In the genomic region with DNA sequence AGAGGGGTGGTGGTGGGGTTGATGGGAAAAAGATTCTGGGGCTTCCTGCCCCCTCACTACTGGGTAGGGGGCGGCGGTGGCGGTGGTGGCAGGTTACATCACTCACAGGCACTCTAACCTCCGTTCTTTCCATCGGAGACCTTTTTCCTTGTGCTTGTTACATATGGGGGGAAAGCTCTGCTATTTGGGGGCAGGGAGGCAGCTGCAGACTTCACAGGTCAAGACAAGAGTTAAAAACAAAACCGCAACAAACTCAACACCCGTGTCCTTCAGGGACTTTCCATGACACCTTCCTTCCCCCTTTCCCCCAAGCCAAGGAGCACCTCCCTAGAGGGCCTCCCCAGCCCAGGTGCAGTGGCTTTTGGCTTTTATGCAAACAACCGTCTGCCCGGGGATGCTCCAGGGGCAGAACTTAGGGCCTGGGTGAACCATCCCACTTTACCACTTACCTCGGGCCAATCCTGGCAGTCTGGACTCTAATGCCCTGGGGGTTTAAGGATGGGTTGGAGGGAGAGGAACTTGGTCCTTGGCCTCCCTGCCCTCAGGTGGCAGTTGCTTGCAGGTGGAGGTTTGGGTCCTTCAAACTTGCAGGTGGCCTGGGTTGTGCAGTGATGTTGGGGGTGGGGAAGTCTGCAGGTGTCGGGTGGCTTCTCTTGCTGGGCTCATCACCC, we compare ENCODE assay signal across 16 mouse cellular contexts. TPM values are rescaled to one million over a fixed set of nuclear protein-coding genes. Genes with fewer than 3 reads are reported as not detected.
DNase-seq lines count a peak whose midpoint lies in the region; ATAC-seq and TF ChIP-seq lines count a peak whose summit lies in the region.
"Had no signal": no experiment of that assay in that cellular context is flagged by ENCODE, and none has a peak within 500 bp of the region (broad histone marks: within the 10 kb centered on the region; RNA-seq: fewer than 3 reads in every experiment).

No protein-coding gene starts in this region.

- TF ChIP-seq POLR2A in thymus, adult 2 months (IDR thresholded peaks at IDR 0.05; ENCODE audit: control insufficient read depth, extremely low read depth, insufficient read depth, low read length, poor library complexity), result 0 out of 2 replicates have a peak, but pooled peaks have one; percentile 13

- under 1% methylated on average over 11 of the region's 11 CpGs for WGBS in thymus, adult 2 months
- WGBS in midbrain, postnatal 0 days, result 24% methylated on average over 11 of the region's 11 CpGs

- no peak for ATAC-seq in midbrain, postnatal 0 days (ENCODE audit: low FRiP score)
- ATAC-seq: inflammation-experienced regulatory T-cells, adult 6 months had no signal

- intact Hi-C loops in gastrocnemius, adult 2 months (cut with DNase I), result loop anchor here (5.0 kb wide), 2 partner anchors 47 to 117 kb away; partner anchors contain the start of gene Erbb2

- H3K27ac ChIP-seq in gastrocnemius, adult 2 months, result no peak overlapping the region
- H3K27ac ChIP-seq in thymus, adult 2 months (ENCODE audit: control insufficient read depth, insufficient read depth, low read length), result peak overlapping the region; percentile 100
- no peak overlapping the region for H3K27ac ChIP-seq in midbrain, postnatal 0 days (ENCODE audit: low read depth, low read length)
- H3K27ac ChIP-seq: heart, adult 2 months; liver, embryonic 15.5 days had no signal

- no peak for TF ChIP-seq CTCF in gastrocnemius, adult 2 months (IDR thresholded peaks at IDR 0.05)
- TF ChIP-seq CTCF in thymus, adult 2 months (IDR thresholded peaks at IDR 0.05; ENCODE audit: borderline replicate concordance, control insufficient read depth, extremely low read depth, insufficient read depth, low read length, poor library complexity), result no peak; the same call in 1 of the 2 replicates
- TF ChIP-seq CTCF in midbrain, postnatal 0 days (IDR thresholded peaks at IDR 0.05), result no peak

- no peaks in the 10 kb centered on the region for H3K36me3 ChIP-seq in thymus, adult 2 months (ENCODE audit: control insufficient read depth, insufficient read depth, low read length)
- H3K36me3 ChIP-seq in midbrain, postnatal 0 days (ENCODE audit: insufficient read depth, low read length), result no peaks in the 10 kb centered on the region

- DNase-seq in gastrocnemius, adult 2 months, result peak; percentile 12
- no peak for DNase-seq in gastrocnemius, postnatal 10 days
- DNase-seq in CD4-positive helper T cell, adult 2 months (ENCODE audit: low read depth, low spot score), result peak; percentile 64
- peak; percentile 53 to 80 for DNase-seq in natural killer cell, adult 2 months (ENCODE audit: low spot score in 2 of 2)
- peak; percentile 86 for DNase-seq in thymus, adult 2 months
- DNase-seq in midbrain, postnatal 0 days (ENCODE audit: low spot score), result no peak
- DNase-seq in gastrocnemius, postnatal 25 days, result no peak
- no peak for DNase-seq in layer of hippocampus, adult 18-20 months (ENCODE audit: low spot score in 2 of 2)
- DNase-seq: adrenal gland, postnatal 10 days; kidney, postnatal 36 days had no signal

- no peak overlapping the region for H3K9ac ChIP-seq in midbrain, postnatal 0 days (replicated peaks; ENCODE audit: low read length, poor library complexity, severe bottlenecking)
- H3K9ac ChIP-seq: liver, embryonic 15.5 days had no signal

- peaks cover 64% of the 10 kb centered on the region for H3K4me1 ChIP-seq in thymus, adult 2 months (replicated peaks; ENCODE audit: control insufficient read depth, insufficient read depth, low read length)
- no peaks in the 10 kb centered on the region for H3K4me1 ChIP-seq in midbrain, postnatal 0 days (ENCODE audit: insufficient read depth, low read length)

- no peaks in the 10 kb centered on the region for H3K27me3 ChIP-seq in thymus, adult 2 months (ENCODE audit: control insufficient read depth, insufficient read depth, low read length)
- H3K27me3 ChIP-seq in midbrain, postnatal 0 days (ENCODE audit: insufficient read depth, low read length), result peaks cover 7% of the 10 kb centered on the region

- H3K4me3 ChIP-seq in gastrocnemius, adult 2 months, result no peak overlapping the region
- H3K4me3 ChIP-seq in thymus, adult 2 months (ENCODE audit: control insufficient read depth, insufficient read depth, low read length), result peak overlapping the region; percentile 49
- H3K4me3 ChIP-seq in midbrain, postnatal 0 days (ENCODE audit: low read depth, low read length), result no peak overlapping the region
- H3K4me3 ChIP-seq: erythroblast, embryonic 14.5 days; heart, adult 2 months had no signal

- no peak overlapping the region for H3K4me2 ChIP-seq in midbrain, postnatal 0 days (ENCODE audit: low read depth, low read length, poor library complexity, severe bottlenecking)

- H3K9me3 ChIP-seq in midbrain, postnatal 0 days (ENCODE audit: low read length), result no peaks in the 10 kb centered on the region
- H3K9me3 ChIP-seq: liver, embryonic 15.5 days had no signal

RNA-seq across cellular contexts. Expression of gene Grb7, which starts 13.0 kb away (rescaled TPM):
- total RNA-seq in gastrocnemius, adult 2 months (2021), result not detected
- under 1 TPM; 0.09 to 0.18 TPM for total RNA-seq in gastrocnemius, postnatal 10 days (2021)
- 6.7 and 6.8 TPM in 2 replicates for polyA plus RNA-seq in thymus, adult 2 months (2012; rRNA removed)
- total RNA-seq in midbrain, postnatal 0 days (2014; rRNA removed), result 0.71 and 0.82 TPM in 2 replicates
- polyA plus RNA-seq in midbrain, postnatal 0 days (2015; fragmentation: Nextera tagmentation; extraction: Ambion mirVana), result 1.00 and 1.3 TPM in 2 replicates
- under 1 TPM in 1 of 2 experiments, not detected in 1; 0.16 TPM for total RNA-seq in gastrocnemius, postnatal 25 days (2021)
- total RNA-seq in layer of hippocampus, adult 18-20 months (2021), result 1 to 10 TPM; 1.2 to 2.1 TPM
- total RNA-seq: megakaryocyte progenitor cell, adult 5-6 weeks had no signal
- polyA plus RNA-seq: C2C12 had no signal

RNA-seq across cellular contexts. Expression of gene Mien1, which starts 20.4 kb away (rescaled TPM):
- 10 to 100 TPM; 30.3 to 37.4 TPM for total RNA-seq in gastrocnemius, adult 2 months (2021)
- 10 to 100 TPM; 28.0 to 31.6 TPM for total RNA-seq in gastrocnemius, postnatal 10 days (2021)
- 70.5 and 96.7 TPM in 2 replicates for polyA plus RNA-seq in thymus, adult 2 months (2012; rRNA removed)
- total RNA-seq in midbrain, postnatal 0 days (2014; rRNA removed), result 68.3 and 79.2 TPM in 2 replicates
- 243 and 246 TPM in 2 replicates for polyA plus RNA-seq in midbrain, postnatal 0 days (2015; fragmentation: Nextera tagmentation; extraction: Ambion mirVana)
- 10 to 100 TPM; 31.7 to 35.5 TPM for total RNA-seq in gastrocnemius, postnatal 25 days (2021)
- total RNA-seq in layer of hippocampus, adult 18-20 months (2021), result 10 to 100 TPM; 83.0 to 95.4 TPM

RNA-seq across cellular contexts. Expression of gene Erbb2, which starts 46.9 kb away (rescaled TPM):
- total RNA-seq in gastrocnemius, adult 2 months (2021), result 1 to 10 TPM; 1.6 to 1.9 TPM
- 1 to 10 TPM; 7.2 to 8.7 TPM for total RNA-seq in gastrocnemius, postnatal 10 days (2021)
- polyA plus RNA-seq in thymus, adult 2 months (2012; rRNA removed), result 6.0 and 6.6 TPM in 2 replicates
- total RNA-seq in midbrain, postnatal 0 days (2014; rRNA removed), result 8.1 and 9.4 TPM in 2 replicates
- 3.9 and 4.5 TPM in 2 replicates for polyA plus RNA-seq in midbrain, postnatal 0 days (2015; fragmentation: Nextera tagmentation; extraction: Ambion mirVana)
- 1 to 10 TPM; 2.0 to 2.3 TPM for total RNA-seq in gastrocnemius, postnatal 25 days (2021)
- total RNA-seq in layer of hippocampus, adult 18-20 months (2021), result 1 to 10 TPM; 1.4 to 1.9 TPM
- total RNA-seq: megakaryocyte progenitor cell, adult 5-6 weeks had no signal

RNA-seq across cellular contexts. Expression of gene Pgap3, which starts 58.9 kb away (rescaled TPM):
- total RNA-seq in gastrocnemius, adult 2 months (2021), result 1 to 10 TPM; 2.2 to 3.0 TPM
- total RNA-seq in gastrocnemius, postnatal 10 days (2021), result 1 to 10 TPM; 3.2 to 3.5 TPM
- 51.8 and 52.5 TPM in 2 replicates for polyA plus RNA-seq in thymus, adult 2 months (2012; rRNA removed)
- total RNA-seq in midbrain, postnatal 0 days (2014; rRNA removed), result 10.1 and 10.9 TPM in 2 replicates
- polyA plus RNA-seq in midbrain, postnatal 0 days (2015; fragmentation: Nextera tagmentation; extraction: Ambion mirVana), result 7.0 and 7.7 TPM in 2 replicates
- total RNA-seq in gastrocnemius, postnatal 25 days (2021), result 1 to 10 TPM; 1.9 to 2.1 TPM
- total RNA-seq in layer of hippocampus, adult 18-20 months (2021), result 1 to 10 TPM; 8.7 to 9.1 TPM

Comparison
In these comparisons a context has a peak if more than half of its experiments do, and no peak if none do; other contexts are left out.
1. DNase-seq: peak in gastrocnemius, adult 2 months (single experiment), CD4-positive helper T cell, adult 2 months (single experiment), natural killer cell, adult 2 months (2 of 2) and thymus, adult 2 months (single experiment); none in gastrocnemius, postnatal 10 days (single experiment), midbrain, postnatal 0 days (single experiment), gastrocnemius, postnatal 25 days (single experiment) and layer of hippocampus, adult 18-20 months (0 of 2).